Mouse (Mus musculus): ENCODE results near the gene Gpc2.

GRCm38 (mm10) chr5:138260834-138261233 is 19.0 kb downstream of the Gpc2 start:
- TF ChIP-seq CTCF (IDR thresholded peaks at IDR 0.05; ENCODE audit: low read depth) = no peak
- peak; percentile 81 for TF ChIP-seq EP300 (IDR thresholded peaks at IDR 0.05; ENCODE audit: low read depth)

Data from liver, embryonic 14.5 days (tissue).